Mouse (Mus musculus) brain, embryonic 14.5 days (tissue): ENCODE results near the gene Tprg. TPM values are rescaled to one million over a fixed set of nuclear protein-coding genes. Genes with fewer than 3 reads are reported as not detected.
A peak's percentile ranks its signal among the peaks of the same experiment; 100 is the strongest.

Source experiments
- DNase-seq: peaks from one replicate; pipeline ENCODE4 v3.0.0-alpha.2; 2011; ENCODE audit warnings: low read depth
- CTCF ChIP-seq: fragments of 200-500 bp; IDR thresholded peaks from 2 replicates; pipeline ENCODE4 v1.5.1; 2012; ENCODE audit warnings: inconsistent platforms, mild to moderate bottlenecking, moderate library complexity, borderline replicate concordance; ENCODE audit not compliant: insufficient read depth, insufficient read length; ENCODE audit errors: extremely low read depth
- POLR2A ChIP-seq: fragments of 200-500 bp; IDR thresholded peaks from 2 replicates; pipeline ENCODE4 v1.6.1; 2012; ENCODE audit warnings: mild to moderate bottlenecking, inconsistent platforms, borderline replicate concordance; ENCODE audit not compliant: poor library complexity, insufficient read depth, insufficient read length, severe bottlenecking; ENCODE audit errors: extremely low read depth
- polyA plus RNA-seq: library from polyadenylated mRNA; depleted of rRNA; stranded (reverse); fragments of >200 nt; gene quantifications from 2 replicates; pipeline ENCODE4 v1.2.3, GENCODE M21; 2012

Tprg gene
- polyA plus RNA-seq, 1 experiment: not detected

- TF ChIP-seq CTCF: peak; percentile 79
- TF ChIP-seq POLR2A: no peak
Observed at GRCm38 (mm10) chr16:25349626-25350025, 63.0 kb downstream of the Tprg start.

GRCm38 (mm10) chr16:25367834-25368233, 81.2 kb downstream of the Tprg start:
- TF ChIP-seq POLR2A (no peak), CTCF (no peak)
- peak; percentile 18 for DNase-seq

More at GRCm38 (mm10) chr16:25349626-25350025, 63.0 kb downstream of the Tprg start:
- peak; percentile 82 for DNase-seq

GRCm38 (mm10) chr16:25369984-25370412, 83.4 kb downstream of the Tprg start:
- TF ChIP-seq CTCF (no peak), POLR2A (no peak)
- no peak for DNase-seq

DNA sequence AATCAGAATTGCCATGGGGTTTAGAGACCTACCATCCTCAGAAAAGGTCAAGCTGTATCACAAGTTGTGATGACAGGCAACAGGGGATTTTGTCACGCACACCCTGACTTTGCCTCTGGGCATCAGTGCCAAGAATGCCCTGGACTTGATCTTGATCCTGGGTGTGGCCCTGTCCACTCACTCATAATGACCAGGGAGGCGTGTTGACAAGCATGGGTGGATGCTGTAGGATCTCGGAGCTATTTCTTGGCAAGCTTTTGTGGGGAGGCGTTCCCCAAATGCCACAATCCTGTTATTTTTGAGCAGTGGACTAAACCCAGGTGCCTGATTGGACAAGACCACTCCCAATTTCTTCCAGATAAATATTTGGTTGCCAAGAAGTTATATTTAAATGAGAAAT, 87.5 kb downstream of the Tprg start:
- DNase-seq: no peak
- no peak for TF ChIP-seq POLR2A

GRCm38 (mm10) chr16:25374775-25375174, 88.2 kb downstream of the Tprg start:
- TF ChIP-seq CTCF (peak; percentile 62), POLR2A (no peak)
- DNase-seq: peak; percentile 53

DNA sequence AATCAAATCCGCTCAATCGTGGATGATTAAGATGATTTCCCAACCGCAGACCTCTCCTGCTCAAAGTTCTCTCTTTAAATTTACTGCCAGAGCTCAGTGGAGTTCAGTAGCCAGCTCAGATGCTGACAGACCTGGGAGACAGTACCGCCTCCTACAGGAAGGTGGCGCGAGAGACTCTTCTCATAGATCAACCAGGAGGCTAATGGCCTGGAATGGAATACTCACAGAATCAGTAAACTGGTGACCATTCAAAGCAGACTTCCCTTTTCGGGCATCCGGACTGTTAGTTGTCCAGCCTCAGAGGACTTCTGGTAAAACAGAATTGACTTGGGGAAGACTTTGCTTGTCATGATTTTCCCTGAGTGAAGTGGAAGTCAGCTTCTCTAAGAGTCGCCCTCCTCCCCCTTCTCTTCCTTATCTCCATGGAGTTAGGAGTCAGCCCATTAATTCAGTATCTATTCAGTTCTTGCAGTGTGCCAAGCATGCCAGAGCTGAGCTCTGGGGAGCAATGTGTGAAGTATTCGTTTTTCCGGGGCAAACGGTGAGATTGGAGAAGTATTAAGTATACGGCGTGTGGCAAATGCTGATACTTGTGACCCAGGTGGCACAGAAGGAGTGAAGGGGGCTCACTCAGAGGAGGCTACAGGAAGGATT, 90.2 kb downstream of the Tprg start:
- peak; percentile 83 for DNase-seq

DNA sequence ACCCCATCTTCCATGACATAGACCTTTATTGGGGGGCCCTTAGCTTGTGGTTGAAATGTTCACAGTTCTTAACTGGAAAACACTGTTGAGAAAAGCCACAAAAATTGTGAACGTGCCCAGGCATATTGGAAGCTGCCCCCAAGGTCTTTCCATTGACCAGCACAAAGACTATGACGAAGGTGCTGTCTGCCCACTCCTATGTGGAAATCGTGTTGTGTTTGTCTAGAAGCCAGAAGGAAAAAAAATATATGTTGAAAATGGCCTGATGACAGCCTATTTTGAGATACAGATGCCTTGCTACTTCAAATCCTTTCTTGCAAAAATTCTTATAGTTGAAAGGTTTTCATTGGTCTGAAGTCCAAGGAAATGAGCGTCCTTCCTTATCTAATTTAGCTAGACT, 91.1 kb downstream of the Tprg start:
- no peak for TF ChIP-seq CTCF
- no peak for TF ChIP-seq POLR2A
- DNase-seq: no peak

More for the DNA sequence above, 90.2 kb downstream of the Tprg start:
- TF ChIP-seq CTCF: peak; percentile 84
- no peak for TF ChIP-seq POLR2A

DNA sequence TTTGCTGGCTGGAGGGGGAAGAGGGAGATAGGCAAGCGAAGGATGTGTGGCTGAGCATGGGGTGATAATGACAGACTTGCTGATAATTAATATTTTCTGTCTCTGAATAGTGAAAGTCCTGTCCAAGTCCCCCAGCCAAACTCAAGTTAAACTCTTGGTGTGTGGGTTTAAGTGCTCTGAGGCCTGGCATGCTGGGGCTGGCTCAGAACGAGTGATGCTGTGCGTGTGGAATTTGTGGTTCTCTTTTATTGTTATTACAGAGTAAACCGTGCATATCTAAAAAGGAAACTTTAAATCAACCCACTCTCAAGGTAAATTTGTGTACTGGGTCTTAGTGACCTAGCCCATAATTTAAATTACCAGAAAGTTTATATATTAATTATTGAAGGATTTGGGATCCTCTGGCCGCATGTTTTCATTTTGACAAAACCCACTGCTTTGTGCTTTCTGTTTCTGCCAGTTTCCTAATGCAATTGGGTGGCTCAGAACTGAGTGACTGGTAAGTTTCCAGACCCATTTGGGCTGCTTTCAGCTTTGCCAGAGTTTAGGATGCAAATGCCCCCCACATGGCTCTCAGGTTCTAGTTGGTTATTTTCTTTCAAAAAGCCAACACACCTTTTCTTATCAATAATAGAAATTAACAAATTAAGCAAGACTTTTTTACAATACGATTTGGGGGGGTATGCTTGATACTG, 99.0 kb downstream of the Tprg start:
- TF ChIP-seq CTCF (no peak), POLR2A (no peak)
- DNase-seq: no peak

DNA sequence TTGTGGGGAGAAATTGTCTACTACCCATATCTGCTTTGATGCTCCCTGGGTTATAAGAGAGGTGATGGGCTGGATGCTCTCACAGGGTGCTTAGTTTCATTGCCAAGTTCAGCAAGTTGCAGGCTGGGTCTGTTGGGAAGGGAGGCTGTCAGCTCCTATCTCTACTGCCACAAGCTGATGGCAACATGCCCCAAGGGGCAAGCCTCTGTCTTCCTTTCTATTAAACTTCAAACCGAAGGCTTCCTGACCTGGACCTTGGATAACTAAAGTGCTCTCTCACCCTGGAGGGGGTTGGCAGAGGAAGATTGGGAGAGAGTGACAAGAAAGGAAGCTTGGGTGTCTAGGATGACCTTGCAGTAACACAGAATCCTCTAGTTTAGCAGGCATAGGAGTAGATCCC, 108.1 kb downstream of the Tprg start:
- no peak for TF ChIP-seq CTCF
- TF ChIP-seq POLR2A: no peak
- DNase-seq: no peak

DNA sequence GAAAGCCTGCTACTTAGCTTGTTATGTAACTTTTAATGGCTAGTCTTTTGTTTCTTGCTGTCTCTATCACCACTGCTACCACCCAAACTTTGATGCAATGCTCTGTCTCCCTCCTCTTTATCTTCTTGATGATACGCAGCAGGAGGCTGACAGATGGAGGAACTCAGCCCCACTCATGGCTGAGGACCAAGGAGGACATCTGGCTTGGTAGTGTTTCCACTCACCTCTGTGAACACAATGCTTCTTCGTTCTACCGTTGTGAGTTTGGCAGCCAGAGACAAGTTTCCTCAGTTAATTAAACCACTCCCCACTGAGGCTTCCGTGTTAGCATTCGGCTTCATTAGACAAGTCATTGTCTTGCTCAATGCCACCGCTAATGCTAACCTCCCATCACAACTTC, 117.5 kb downstream of the Tprg start:
- peak; percentile 86 for DNase-seq

DNA sequence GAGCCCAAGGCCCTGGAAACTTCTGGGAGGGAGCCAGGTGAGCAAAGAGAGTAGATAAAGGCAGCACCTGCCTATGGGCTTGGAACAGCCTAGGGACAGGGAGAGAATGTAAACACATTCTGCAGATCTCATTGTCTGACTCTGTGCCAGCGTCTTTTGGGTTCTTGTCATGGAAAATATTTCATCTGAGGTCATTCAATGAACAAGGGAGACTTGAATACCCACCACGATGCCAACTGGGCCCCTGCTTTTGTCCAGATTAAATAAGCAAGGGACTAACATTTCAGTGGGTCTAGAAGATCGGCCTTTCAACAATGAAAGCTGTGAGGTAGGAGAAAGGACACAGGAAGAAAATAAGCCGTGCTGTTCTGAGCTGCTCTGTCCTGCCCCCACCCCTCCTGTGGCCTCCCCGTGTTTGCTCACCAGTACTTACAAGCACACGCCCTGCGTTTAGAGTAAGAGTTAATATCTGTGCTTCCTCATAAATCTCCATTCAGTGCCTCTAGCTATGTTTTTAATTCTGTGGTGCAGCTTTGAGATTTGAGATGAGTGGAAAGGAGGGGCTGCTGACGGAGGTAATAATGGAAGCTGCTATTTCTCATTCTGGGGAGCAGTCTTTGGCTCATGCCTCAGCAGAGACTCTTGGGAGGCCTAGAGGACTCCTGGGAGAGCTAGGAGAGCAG, 120.7 kb downstream of the Tprg start:
- DNase-seq: peak; percentile 93
- TF ChIP-seq CTCF (no peak), POLR2A (no peak)

More for the DNA sequence above, 117.5 kb downstream of the Tprg start:
- no peak for TF ChIP-seq POLR2A
- TF ChIP-seq CTCF: no peak
